Mouse (Mus musculus): ENCODE results near the gene Cntn3. TPM values are rescaled to one million over a fixed set of nuclear protein-coding genes. Genes with fewer than 3 reads are reported as not detected.
"Not testable (repeated sequence)": the region's sequence is repeated elsewhere in the genome, so short reads cannot be mapped to it uniquely, and the experiment has no call there.

Gene Cntn3
- not detected in 2 replicates for polyA plus RNA-seq (2012; ENCODE audit: insufficient read depth, insufficient read length, missing spikeins)

DNA sequence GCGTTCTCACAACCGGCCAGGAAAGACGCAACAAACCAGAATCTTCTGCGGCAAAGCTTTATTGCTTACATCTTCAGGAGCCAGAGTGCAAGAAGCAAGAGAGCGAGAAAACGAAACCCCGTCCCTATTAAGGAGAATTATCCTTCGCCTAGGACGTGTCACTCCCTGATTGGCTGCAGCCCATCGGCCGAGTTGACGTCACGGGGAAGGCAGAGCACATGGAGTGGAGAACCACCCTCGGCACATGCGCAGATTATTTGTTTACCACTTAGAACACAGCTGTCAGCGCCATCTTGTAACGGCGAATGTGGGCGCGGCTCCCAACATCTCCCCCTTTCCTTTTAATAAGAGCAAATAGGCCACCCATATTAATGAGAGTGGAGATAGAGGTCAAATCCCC lies at the start of gene Cntn3:
Cntn3 (minus strand) TSS at position 101 of the 400 bp plus-strand sequence.
- not testable (repeated sequence) for H3K4me1 ChIP-seq (ENCODE audit: control insufficient read depth, insufficient read depth, low read length)

DNA sequence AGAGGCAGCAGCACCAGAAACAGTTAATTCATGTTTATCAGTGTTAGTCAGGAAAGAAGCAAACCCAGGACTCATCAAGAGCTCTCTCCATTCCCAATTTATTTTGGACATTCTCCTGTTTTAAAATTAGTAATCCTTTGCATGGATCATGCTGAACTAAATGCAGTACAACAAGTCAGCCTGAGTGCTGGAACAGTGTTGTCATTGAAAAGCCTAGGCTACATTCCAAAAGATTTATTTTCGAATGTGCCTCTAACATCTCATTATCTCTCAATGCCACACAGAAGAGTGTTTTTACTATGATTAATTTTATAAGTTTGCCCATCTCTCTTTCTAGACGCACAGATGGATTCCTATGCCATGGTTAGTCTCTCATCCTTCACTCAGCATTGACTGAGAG lies 27.9 kb upstream of the Cntn3 start:
- TF ChIP-seq CTCF (IDR thresholded peaks at IDR 0.05; ENCODE audit: low read depth, low read length) (no peak), POLR2A (IDR thresholded peaks at IDR 0.05; ENCODE audit: borderline replicate concordance, low read depth, low read length) (no peak)
- Histone ChIP-seq H3K4me3 (ENCODE audit: insufficient read depth, low read length) (no peak overlapping the region), H3K4me1 (ENCODE audit: control insufficient read depth, insufficient read depth, low read length) (no peaks in the 10 kb centered on the region), H3K27ac (ENCODE audit: insufficient read depth, low read depth, low read length) (no peak overlapping the region)

More for the DNA sequence above, at the start of gene Cntn3:
- not testable (repeated sequence) for H3K27ac ChIP-seq (ENCODE audit: insufficient read depth, low read depth, low read length); H3K4me3 ChIP-seq (ENCODE audit: insufficient read depth, low read length)

DNA sequence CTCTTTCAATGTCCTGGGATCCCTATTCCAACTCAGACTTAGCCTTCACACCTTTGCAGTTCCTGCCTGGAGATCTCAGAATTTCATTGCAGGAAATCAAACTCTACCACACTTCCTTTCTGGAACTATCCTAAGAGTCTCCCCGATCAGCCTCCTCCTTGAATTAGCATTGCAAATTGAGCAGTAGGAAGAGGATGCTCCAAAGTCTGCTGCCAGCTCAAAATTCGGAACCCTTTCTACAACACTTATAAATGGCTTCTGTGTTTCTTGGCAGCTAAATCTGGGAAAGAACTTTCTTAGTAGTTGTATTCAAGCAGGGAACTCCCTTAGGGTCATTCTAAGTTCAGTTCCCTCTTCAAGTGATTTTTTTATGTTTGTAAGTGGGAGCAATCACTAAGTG lies 24.9 kb upstream of the Cntn3 start:
- no peak overlapping the region for H3K27ac ChIP-seq (ENCODE audit: insufficient read depth, low read depth, low read length)
- H3K4me1 ChIP-seq (ENCODE audit: control insufficient read depth, insufficient read depth, low read length) = no peaks in the 10 kb centered on the region
- TF ChIP-seq POLR2A (IDR thresholded peaks at IDR 0.05; ENCODE audit: borderline replicate concordance, low read depth, low read length) = no peak
- no peak for TF ChIP-seq CTCF (IDR thresholded peaks at IDR 0.05; ENCODE audit: low read depth, low read length)
- no peak overlapping the region for H3K4me3 ChIP-seq (ENCODE audit: insufficient read depth, low read length)

DNA sequence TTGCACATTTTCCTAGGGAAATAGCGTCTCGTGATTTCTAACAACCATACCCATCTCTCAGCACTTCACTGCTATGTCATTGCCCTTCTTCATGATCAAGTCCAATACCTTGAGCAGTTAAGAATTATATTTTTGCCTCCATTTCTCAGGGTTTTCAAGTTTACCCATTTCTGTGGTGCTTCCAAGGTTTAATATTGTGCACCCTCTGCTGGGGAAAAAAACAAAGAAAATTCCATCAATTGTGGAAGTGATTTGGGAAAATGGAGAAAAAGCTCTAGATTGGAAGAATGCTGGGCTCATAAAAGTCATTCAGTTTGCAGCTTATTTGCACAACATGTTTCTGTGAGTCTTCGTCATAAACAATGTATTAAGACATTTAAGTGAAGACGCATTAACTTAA lies 17.2 kb upstream of the Cntn3 start:
- Histone ChIP-seq H3K4me3 (ENCODE audit: insufficient read depth, low read length) (no peak overlapping the region), H3K4me1 (ENCODE audit: control insufficient read depth, insufficient read depth, low read length) (no peaks in the 10 kb centered on the region), H3K27ac (ENCODE audit: insufficient read depth, low read depth, low read length) (no peak overlapping the region)
- no peak for TF ChIP-seq CTCF (IDR thresholded peaks at IDR 0.05; ENCODE audit: low read depth, low read length)
- TF ChIP-seq POLR2A (IDR thresholded peaks at IDR 0.05; ENCODE audit: borderline replicate concordance, low read depth, low read length) = no peak

DNA sequence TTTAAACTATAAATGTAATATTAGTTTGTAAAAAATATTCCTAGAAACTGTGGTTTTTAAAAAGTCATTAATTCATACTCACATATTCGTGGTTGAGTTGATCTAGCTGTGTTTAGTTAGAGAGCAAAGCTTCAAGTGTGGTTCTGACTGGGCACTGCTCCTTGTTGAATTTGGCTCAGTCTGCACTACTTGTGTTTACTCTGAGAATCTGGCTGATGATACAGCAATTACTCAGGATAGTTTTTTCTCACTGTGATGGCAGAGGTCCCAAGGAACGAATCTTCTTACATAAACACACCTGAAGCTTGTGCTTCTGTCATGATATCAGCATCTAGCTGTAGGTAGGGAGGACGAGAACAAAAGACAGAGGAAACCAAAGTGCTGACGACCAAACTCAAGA lies 16.4 kb upstream of the Cntn3 start:
- Histone ChIP-seq H3K4me3 (ENCODE audit: insufficient read depth, low read length) (no peak overlapping the region), H3K27ac (ENCODE audit: insufficient read depth, low read depth, low read length) (no peak overlapping the region), H3K4me1 (ENCODE audit: control insufficient read depth, insufficient read depth, low read length) (no peaks in the 10 kb centered on the region)
- TF ChIP-seq POLR2A (IDR thresholded peaks at IDR 0.05; ENCODE audit: borderline replicate concordance, low read depth, low read length) (no peak), CTCF (IDR thresholded peaks at IDR 0.05; ENCODE audit: low read depth, low read length) (no peak)

DNA sequence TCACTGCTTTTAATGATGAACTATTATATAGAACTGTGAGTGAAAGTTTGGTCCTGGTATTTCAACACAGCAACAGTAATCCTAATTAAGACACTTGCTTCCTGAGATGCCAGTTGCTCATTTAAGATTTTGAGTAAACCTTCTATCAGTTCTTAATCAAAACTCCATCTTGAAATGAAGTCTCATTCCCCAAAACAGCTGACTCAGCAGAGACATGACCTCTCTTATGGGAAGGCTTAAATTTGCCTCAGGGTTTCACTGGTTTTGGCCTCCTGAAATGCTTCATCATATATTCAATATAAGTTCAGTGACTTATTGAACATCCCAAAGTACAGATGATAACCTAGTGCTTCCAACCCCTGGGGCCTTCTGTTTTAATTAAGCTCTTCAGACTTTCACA lies 13.2 kb upstream of the Cntn3 start:
- Histone ChIP-seq H3K27ac (ENCODE audit: insufficient read depth, low read depth, low read length) (no peak overlapping the region), H3K4me3 (ENCODE audit: insufficient read depth, low read length) (no peak overlapping the region), H3K4me1 (ENCODE audit: control insufficient read depth, insufficient read depth, low read length) (no peaks in the 10 kb centered on the region)
- TF ChIP-seq POLR2A (IDR thresholded peaks at IDR 0.05; ENCODE audit: borderline replicate concordance, low read depth, low read length) = no peak
- no peak for TF ChIP-seq CTCF (IDR thresholded peaks at IDR 0.05; ENCODE audit: low read depth, low read length)

DNA sequence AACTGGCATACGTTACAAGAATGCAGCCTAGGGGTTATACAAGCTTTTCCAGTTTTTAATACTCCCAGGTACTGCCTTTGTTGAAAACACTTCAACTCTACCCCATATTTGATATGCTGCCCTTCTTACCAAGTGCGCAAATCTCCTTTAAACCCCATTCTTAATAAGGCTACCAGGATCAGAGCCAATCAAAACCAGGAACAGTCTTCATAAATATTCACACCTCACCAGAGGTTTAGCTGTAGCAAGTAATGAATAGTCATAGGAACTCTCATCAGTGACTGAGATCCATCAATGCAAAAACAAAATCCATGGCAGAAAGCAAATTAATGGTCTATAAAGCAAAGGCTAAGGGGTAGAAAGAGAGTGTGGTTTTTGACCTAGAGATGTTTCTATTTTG lies 10.7 kb upstream of the Cntn3 start:
- no peak overlapping the region for H3K4me3 ChIP-seq (ENCODE audit: insufficient read depth, low read length)
- H3K27ac ChIP-seq (ENCODE audit: insufficient read depth, low read depth, low read length) = no peak overlapping the region
- no peaks in the 10 kb centered on the region for H3K4me1 ChIP-seq (ENCODE audit: control insufficient read depth, insufficient read depth, low read length)
- TF ChIP-seq POLR2A (IDR thresholded peaks at IDR 0.05; ENCODE audit: borderline replicate concordance, low read depth, low read length) (no peak), CTCF (IDR thresholded peaks at IDR 0.05; ENCODE audit: low read depth, low read length) (no peak)

DNA sequence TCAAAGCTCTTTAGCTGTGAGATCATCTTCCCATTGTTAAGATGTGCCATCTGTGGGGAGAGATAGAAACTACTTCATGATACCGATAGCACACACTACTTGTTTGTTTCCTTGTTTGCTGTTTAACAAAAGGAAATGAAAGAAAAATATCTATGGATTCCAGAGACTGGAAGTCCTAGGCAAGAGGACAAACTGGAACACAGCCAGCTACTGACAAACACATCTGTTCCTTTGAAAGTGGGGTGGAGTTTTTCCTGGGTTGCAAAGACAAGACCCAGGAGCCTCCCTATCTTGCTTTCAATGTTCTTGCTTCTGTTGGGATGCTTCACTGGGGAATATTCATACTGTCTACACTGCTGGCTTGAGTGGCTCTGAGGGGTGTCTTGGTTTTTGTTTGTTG lies 5.4 kb downstream of the Cntn3 start:
- H3K4me1 ChIP-seq (ENCODE audit: control insufficient read depth, insufficient read depth, low read length) = no peaks in the 10 kb centered on the region
- H3K4me3 ChIP-seq (ENCODE audit: insufficient read depth, low read length) = no peak overlapping the region
- H3K27ac ChIP-seq (ENCODE audit: insufficient read depth, low read depth, low read length) = no peak overlapping the region
- TF ChIP-seq POLR2A (IDR thresholded peaks at IDR 0.05; ENCODE audit: borderline replicate concordance, low read depth, low read length) (no peak), CTCF (IDR thresholded peaks at IDR 0.05; ENCODE audit: low read depth, low read length) (no peak)

DNA sequence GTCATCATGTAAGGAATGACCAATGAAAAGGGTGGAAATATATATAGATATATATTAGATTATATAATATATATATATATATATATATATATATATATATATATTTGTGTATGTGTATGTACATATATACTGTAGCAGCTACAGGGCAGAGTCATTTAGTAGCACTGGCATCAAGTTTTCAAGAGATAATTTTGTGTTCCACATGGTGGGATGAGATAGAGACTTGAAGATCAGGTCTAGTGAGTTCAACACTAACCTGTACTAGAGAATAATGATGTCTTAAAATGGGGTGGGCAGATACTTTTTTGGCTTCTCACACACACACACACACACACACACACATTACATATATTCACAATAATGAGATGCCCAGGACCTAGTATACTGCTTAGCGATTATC lies 7.7 kb downstream of the Cntn3 start:
- TF ChIP-seq CTCF (IDR thresholded peaks at IDR 0.05; ENCODE audit: low read depth, low read length) (no peak), POLR2A (IDR thresholded peaks at IDR 0.05; ENCODE audit: borderline replicate concordance, low read depth, low read length) (no peak)
- Histone ChIP-seq H3K4me3 (ENCODE audit: insufficient read depth, low read length) (no peak overlapping the region), H3K27ac (ENCODE audit: insufficient read depth, low read depth, low read length) (no peak overlapping the region), H3K4me1 (ENCODE audit: control insufficient read depth, insufficient read depth, low read length) (no peaks in the 10 kb centered on the region)

DNA sequence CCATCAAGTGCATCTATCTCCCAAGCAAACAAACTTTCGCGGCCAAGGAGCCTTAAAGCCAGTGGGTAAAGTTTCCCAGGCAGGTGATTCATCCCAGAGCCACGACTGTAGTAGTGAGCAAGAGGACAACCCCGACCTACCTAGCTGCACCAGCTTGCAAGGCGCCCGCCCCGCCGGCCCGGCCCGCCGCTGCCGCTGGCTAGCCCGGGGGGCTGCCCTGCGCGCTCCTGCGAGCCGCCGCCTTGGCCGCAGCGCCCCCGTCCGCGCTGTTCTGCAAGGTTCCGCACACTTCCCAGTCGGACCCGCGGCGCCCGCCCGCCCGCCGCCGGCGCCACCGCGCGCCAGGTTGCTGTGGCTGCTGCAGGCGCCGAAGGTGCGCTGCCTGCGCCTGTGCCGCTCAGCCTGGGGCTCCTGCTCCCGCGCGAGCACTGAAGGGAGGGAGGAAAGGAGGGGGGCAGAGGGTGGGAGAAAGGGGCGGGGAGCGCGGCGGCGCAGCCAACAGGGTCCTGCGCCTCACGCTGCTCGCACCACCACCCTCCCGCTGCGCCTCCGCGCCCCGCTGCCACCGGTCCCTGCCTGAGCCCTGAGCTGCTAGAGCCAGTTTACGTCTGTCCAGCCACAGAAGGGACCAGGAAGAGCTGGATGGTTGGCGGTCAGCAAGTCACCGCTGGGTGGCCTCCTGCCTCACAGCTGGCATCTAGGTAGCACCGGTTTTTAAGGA lies 8.7 kb downstream of the Cntn3 start:
- H3K27ac ChIP-seq (ENCODE audit: insufficient read depth, low read depth, low read length) = no peak overlapping the region
- TF ChIP-seq CTCF (IDR thresholded peaks at IDR 0.05; ENCODE audit: low read depth, low read length) (no peak), POLR2A (IDR thresholded peaks at IDR 0.05; ENCODE audit: borderline replicate concordance, low read depth, low read length) (no peak)
- H3K4me3 ChIP-seq (ENCODE audit: insufficient read depth, low read length) = no peak overlapping the region
- no peaks in the 10 kb centered on the region for H3K4me1 ChIP-seq (ENCODE audit: control insufficient read depth, insufficient read depth, low read length)

DNA sequence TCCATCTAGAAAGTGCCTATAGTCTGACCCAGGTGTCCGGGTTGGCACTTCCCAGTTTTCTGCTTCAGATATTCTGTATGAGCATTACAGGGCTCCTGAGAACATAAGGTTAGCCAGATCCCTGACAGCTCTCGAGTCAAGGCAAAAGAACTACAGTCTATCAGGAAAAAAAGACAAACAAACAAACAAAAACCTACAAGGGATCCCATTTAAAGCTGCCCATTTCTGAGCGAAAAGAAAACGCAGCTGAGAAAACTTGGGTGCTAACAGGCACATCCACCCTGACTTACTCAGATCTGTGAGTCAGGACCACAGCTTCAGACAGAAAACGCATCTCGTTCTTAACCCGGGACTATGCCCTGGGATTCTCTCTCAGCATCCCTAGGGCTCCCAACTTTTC lies 9.5 kb downstream of the Cntn3 start:
- Histone ChIP-seq H3K4me1 (ENCODE audit: control insufficient read depth, insufficient read depth, low read length) (no peaks in the 10 kb centered on the region), H3K27ac (ENCODE audit: insufficient read depth, low read depth, low read length) (no peak overlapping the region), H3K4me3 (ENCODE audit: insufficient read depth, low read length) (no peak overlapping the region)
- no peak for TF ChIP-seq POLR2A (IDR thresholded peaks at IDR 0.05; ENCODE audit: borderline replicate concordance, low read depth, low read length)
- no peak for TF ChIP-seq CTCF (IDR thresholded peaks at IDR 0.05; ENCODE audit: low read depth, low read length)
